Mouse (Mus musculus) adrenal gland, postnatal 36 days (tissue): ENCODE results near the gene Hoxa3. TPM values are rescaled to one million over a fixed set of nuclear protein-coding genes. Genes with fewer than 3 reads are reported as not detected.

Experiments
- DNase-seq, 2 experiments: peaks; one replicate each; pipeline ENCODE4 v3.0.0; 2021; ENCODE audit warnings: mixed read lengths in 1 of 2
- microRNA-seq: library from miRNA; unstranded; fragments of <30 nt; microRNA quantifications from one replicate; pipeline ENCODE4 v1.2.0, GENCODE M21; 2021
- total RNA-seq, 2 experiments: library from RNA; stranded (reverse); gene quantifications; 2 replicates each; pipeline ENCODE4 v1.2.3; 2021

Gene Hoxa3
- total RNA-seq, 2 experiments from 2014 or later, result 3.7 TPM

DNA sequence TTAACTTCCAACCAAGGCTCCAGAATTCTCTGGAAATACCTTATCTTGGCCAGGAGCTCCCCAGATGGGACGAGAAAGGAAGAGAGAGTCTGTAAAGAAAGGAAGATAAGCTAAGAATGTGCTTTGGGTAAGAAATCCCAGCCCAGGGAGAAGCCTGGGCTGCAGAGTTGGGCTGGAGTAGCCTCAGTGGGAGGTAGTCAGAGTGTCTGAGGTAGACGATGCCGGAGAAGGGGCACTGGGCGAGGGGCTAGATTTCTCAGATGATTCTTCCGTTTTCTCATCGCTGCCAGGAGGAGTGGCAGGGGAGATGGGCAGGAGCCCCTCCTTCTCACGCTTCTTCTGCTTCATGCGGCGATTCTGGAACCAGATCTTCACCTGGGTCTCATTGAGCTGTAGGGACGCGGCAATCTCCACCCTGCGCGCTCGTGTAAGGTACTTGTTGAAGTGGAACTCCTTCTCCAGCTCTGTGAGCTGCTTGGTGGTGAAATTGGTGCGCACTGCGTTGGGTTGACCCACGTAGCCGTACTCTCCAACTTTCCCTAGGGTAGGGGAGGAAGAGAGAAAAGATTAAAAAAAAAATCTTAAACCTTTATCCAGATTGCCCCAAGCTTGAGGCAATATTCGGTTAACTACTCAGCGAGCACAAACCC lies 56.5 kb downstream of the Hoxa3 start:
- DNase-seq, result no peak

DNA sequence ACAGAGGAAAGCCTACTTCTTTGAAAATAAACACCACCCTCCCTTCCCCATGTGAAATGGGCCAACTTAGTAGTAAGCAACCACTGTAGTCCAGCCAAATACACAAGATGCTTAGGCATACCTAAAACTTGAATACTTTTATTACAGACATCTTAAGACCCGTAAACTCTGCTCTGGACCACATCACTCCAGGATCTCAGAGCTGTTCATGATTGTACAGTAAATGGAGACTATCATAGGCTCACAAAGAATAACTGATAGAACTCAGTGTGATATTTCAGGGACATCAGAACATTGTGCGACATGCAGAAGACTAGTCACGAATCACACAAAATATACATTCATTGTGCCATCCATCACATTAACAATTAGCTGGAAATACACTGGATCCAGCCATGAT lies 57.7 kb downstream of the Hoxa3 start:
- no peak for DNase-seq

DNA sequence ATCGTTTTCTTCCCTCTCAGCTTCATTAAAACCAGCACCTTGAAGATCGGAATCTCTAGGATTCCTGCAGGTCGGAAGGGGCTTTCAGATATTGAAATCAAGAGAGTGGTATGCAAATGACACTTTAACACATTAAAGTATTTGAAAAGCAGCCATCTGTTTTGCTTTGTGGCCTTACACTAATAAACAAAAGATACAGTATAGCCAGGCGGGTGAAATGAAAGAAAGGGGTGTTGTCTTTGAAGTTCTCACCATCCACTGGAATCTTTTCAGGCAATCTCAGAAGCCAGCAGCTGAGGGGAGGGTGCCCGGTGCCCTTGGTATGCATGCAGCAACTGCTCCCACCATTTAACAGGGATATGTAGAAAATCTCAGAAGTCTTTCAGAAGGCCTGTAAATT lies 59.1 kb downstream of the Hoxa3 start:
- DNase-seq, result no peak

DNA sequence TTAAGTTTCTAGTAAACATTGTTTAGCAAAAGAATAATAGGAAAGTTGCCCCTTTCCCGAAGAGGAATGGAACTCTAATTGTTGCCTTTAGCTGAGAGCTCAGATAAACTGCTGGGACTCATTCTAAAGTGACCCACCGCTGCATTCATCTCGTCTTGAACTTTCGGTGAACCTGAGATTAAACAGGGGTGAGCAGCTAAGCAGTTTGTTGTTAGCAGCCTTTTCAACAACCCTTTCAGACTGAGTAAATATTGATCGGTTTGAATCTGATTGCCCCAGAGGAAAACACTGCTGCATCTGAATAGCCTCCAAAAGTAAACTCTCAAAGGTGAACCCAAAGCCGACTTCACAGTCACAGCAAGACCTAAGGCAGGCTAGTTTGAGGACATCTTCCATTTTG lies 59.9 kb downstream of the Hoxa3 start:
- no peak for DNase-seq

DNA sequence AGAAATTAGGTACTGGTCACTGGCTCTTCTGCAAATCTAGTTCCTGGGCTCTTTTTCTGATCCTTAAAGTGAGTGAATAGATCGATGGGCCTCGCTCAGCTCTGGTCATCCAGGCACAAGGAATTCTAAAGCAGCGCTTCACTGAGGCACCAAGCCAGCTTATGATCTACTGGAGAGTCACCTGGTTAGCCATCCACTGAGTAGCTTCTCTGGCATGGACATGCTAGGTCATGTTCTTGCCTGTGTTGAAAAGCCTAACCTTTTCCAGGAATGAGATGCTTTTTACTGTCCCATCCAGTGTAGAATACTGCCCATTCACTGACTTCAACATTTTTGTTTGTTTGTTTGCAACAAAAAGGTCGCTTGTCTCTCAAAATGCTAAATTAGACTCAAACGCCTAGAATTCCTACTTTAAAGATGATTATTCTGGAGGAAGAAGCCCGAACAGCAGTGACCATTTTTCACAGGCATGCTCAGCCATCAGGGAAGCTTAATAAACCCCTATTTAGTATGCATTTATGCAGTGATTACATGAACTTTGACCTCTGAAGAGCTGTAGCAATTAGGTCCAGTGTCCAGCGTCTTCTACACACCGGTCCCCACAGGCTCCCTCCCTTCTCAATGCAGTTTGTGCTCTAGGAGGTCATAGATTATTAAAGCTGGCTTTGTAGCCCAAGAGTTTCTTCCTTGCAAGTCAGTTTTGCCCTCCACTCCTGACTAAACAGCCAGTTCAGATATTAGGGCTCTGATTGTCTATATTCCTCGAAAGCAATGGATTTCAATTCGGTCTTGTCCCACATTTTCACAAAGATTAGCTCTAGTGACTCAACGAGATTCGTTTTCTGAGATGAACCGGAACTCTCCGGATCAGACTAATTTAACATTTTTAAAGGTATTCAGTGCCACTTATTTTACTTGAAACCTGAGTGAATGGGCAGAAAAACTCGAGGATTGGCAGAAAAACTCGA lies 60.6 kb downstream of the Hoxa3 start:
- no peak for DNase-seq

DNA sequence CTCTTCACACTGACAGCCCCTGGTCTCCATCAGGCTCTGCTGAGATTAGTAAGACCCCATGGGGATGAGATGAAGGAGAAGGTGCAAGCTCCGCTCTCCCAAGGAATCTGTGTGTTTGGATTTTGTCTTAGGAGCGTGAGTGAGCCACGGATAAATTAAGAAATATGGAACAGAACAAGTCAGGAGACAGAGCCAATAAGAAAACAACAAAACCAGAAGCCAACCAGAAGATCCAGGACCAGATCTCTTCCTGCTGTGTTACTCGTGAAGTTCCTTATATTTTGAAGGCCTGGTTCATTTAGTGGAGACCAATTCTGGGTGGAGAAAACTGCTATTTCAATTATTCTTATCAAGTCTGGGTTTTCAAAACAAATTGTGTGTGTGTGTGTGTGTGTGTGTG lies 61.6 kb downstream of the Hoxa3 start:
- DNase-seq, result no peak

DNA sequence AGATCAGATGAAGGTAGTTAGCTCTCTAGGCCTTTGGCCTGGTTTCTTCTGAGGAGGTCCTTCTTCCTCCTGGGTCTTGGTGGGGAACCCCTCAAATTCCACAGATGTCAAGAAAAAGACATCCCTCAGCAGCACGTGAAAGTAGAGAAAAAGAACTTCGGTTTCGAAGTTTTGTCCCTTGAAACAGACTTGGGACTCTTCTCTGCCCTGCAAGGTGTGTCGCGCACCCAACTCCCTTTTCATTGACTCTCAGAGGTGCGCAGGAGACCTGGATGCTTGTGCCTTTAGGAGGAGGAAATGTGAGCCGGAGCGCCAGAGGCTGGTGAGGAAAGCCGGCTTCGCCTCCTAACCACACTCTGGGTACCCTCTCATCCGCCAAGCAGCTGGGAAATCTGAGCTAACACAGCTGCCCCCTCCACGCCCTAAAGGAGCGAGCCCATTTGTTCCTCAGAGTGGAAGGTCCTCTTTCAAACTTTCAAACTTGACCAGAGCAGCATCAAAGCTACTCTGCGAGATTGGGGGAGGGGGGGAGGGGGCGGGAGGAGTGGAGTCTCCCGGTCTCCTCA lies 62.7 kb downstream of the Hoxa3 start:
- no peak for DNase-seq

DNA sequence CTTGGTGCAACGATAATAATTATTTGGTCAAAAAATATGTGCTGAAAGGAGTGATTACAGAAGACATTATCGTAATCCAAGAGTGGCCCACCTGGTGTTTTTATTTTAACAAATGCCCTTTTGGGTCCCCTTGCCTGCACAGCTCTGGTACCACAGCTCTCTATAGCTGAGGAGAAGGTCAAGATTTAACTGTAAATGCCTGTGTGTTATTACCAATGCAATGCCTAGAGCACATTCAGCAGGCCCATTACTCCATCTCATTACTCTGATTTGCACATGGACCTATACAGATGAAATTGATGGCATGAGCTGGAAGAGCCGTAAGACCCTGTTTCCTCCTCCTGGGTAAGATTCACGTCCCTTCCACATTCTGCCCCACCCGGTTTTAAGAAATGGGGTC lies 74.0 kb downstream of the Hoxa3 start:
- no peak for DNase-seq

DNA sequence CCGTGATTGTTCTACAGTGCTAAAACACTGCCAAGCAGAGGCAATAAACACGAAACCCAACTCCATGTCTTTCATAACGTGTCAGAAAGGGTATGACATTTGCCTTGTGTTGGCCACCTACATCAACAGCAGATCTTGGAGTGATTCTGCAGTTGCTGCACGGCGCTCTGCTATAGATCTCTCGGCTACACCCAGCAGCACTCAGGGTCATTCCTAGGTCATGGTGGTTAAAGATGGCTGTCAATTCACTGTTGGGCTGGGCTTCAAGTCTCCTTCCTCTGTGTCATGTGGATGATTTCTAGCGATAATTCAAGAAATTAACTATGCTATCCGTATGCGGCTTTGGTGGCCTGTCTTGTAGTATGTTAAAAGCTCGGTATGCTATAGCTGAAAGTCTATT lies 74.6 kb downstream of the Hoxa3 start:
- no peak for DNase-seq

DNA sequence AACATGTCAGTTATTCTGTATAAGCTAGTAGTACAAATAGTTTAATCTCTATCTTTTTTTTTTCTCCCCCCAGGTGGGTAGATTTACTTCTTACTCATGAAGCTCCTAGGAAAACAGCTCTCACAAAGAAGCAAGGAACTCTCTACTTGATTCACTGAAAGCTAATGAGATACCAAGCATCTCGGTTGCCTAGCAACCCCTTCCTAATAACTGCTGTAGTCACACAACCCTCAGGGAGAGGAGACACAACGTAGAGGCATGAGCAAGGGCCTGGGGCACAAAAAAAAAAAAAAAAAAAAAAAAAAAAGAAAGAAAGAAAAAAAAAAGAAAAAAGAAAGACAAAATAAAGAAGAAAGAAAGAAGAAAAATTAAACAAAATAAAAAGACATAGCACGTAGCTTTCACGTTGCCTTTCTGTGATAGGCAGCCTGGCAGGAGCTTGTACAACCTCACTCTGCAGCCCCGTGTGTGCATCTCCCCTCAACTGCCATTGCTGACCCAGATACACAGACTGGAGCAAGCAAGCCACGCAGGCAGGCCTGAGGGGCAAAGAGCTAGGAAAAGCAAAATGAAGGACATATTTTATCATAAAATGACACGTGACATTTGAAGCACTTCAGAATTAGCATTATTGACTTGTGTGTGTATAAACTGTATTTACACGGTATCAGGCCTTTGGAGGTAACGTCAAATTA lies 75.1 kb downstream of the Hoxa3 start:
- DNase-seq, result no peak

DNA sequence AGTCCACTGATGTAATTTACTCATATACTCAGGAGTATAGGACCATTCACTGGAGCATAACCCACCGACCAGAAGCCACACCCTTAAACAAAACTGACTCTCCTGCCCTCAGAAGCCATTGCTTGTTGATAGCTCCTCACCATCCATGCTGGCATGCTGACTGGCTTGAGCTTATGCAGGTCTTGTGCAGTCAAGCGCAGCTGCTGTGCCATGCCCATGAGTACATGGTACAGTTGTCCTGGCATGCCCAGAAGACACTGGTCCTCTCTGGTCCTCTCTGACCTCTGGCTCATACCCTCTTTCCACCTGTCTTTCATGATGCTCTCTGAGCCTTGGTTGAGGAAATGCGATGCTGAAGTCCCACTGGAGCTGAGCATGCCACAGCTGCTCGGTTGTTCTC lies 89.5 kb downstream of the Hoxa3 start:
- no peak for DNase-seq

DNA sequence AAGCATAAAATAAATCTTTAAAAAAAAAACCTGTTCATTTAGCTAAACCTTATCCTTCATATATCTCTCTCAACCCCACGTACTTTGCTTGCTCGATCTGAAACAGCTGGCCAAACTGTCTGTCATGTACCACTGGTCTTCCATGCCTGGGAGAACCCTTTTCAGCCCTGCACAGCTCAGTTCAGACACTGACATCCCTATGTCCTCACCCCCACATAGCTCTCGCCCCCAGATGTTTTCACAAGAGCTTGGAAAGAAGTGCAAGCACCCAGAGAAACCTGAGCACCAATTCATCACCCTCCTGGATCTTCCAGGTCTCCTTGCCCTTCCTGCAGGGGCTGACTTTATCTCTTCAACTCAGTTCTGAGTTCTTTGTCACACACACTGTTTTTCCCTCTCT lies 92.0 kb downstream of the Hoxa3 start:
- DNase-seq, result no peak

Small RNA genes within 50 kb of the gene (microRNA-seq; reads per million reads assigned to microRNA genes)
- gene Mir196b, result 227 reads per million, percentile 61 among the genes with 10 or more reads in this experiment

Other genes starting within 250 kb of the Hoxa3 start
- 10 to 100 TPM; 46.8 to 50.6 TPM for gene Skap2, start 200.8 kb downstream of the Hoxa3 start, total RNA-seq
- gene Hoxa1, start 55.0 kb downstream of the Hoxa3 start, total RNA-seq, result under 1 TPM; 0.23 to 0.70 TPM
- 1 to 10 TPM; 1.7 to 1.9 TPM for gene Hoxa2, start 48.5 kb downstream of the Hoxa3 start, total RNA-seq
- gene 5730596B20Rik, start 35.8 kb downstream of the Hoxa3 start, total RNA-seq, result under 1 TPM; 0.10 to 0.40 TPM
- gene Hoxa4, start 21.6 kb downstream of the Hoxa3 start, total RNA-seq, result 1 to 10 TPM; 2.6 to 3.1 TPM
- 10 to 100 TPM; 14.7 to 27.8 TPM for gene Hoxa5, start 8.7 kb downstream of the Hoxa3 start, total RNA-seq
- 1 to 10 TPM; 2.5 to 4.6 TPM for gene Hoxa6, start 4.6 kb downstream of the Hoxa3 start, total RNA-seq
- 1 to 10 TPM; 1.5 to 2.8 TPM for gene Gm28308, start within 50 bp of the Hoxa3 start, total RNA-seq
- gene Hoxa7, start 8.5 kb upstream of the Hoxa3 start, total RNA-seq, result 10 to 100 TPM; 19.1 to 20.1 TPM
- 1 to 10 TPM in 1 of 2 experiments, under 1 TPM in 1; 0.56 to 1.3 TPM for gene Hoxa9, start 17.8 kb upstream of the Hoxa3 start, total RNA-seq
- gene Hoxa10, start 27.5 kb upstream of the Hoxa3 start, total RNA-seq, result under 1 TPM; 0.20 to 0.30 TPM
- not detected for gene Hoxa11, start 32.5 kb upstream of the Hoxa3 start, total RNA-seq
- not detected for gene Hoxa13, start 47.5 kb upstream of the Hoxa3 start, total RNA-seq
- not detected for gene Evx1, start 100.2 kb upstream of the Hoxa3 start, total RNA-seq